Mouse (Mus musculus): Measurements from ENCODE around the gene Gm6377. TPM values are rescaled to one million over a fixed set of nuclear protein-coding genes. Genes with fewer than 3 reads are reported as not detected.

The Gm6377 gene
- 100 to 1,000 TPM in 1 of 2 experiments, 10 to 100 TPM in 1; 92.6 to 123 TPM for total RNA-seq (2023)

DNA sequence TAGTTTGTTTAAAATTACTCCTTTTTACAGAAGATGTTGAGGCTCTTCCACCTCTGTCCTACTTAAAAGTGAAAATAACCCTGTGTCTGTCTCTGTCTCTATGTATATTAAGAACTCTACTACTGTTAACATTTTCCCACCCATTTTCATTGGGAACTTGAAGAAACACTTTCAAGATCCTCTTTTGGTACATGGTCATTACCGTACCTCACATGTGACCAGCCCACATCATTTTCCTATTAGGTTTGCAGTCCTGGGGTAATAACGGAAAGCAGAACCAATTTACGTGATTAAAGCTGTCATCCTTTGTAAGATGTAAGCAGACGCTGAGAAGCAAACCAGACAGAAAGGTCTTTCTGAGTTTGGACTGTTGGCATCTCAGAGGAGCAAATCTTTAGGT is at the start of gene Gm6377:
Gene Gm6377 (plus strand): TSS at position 289 of the 400 bp plus-strand sequence.

Other genes starting within 250 kb of the Gm6377 start
- gene Hmgn5, start 183.4 kb upstream of the Gm6377 start, total RNA-seq (2023), result 10 to 100 TPM in 1 of 2 experiments, 1 to 10 TPM in 1; 8.4 to 11.8 TPM
- 100 to 1,000 TPM; 167 to 186 TPM for gene Sh3bgrl, start 101.4 kb upstream of the Gm6377 start, total RNA-seq (2023)